Mouse (Mus musculus): ENCODE data around the gene Unc5b. TPM values are rescaled to one million over a fixed set of nuclear protein-coding genes. Genes with fewer than 3 reads are reported as not detected.
A peak's percentile ranks its signal among the peaks of the same experiment; 100 is the strongest.
"Not testable (repeated sequence)": the region's sequence is repeated elsewhere in the genome, so short reads cannot be mapped to it uniquely, and the experiment has no call there.

Unc5b gene
- total RNA-seq, 2 experiments from 2014 or later = 0.07 TPM; not detected in 1

DNA sequence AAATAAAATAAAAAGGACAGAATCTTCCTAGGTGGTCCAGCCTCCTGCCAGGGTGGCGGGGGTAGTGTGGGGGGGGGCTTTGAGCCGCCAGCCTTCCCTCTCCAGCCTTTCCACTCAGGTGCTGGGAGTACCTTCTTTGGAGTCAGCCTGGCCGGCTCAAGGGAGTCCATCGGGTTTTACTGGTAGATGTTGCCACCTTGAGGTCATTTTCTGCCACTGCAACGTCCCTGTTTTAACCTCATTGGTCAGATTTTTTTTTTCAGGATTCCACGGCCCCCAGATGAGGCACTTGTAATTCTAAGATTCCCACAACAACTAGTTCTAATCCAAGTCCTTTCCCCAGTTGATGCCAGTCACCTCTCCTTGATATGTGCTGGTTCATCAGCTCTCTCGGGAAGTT, 74.4 kb downstream of the Unc5b start:
- peak; percentile 36; the same call in 1 of the 2 replicates for ATAC-seq (ENCODE audit: poor library complexity, severe bottlenecking)

DNA sequence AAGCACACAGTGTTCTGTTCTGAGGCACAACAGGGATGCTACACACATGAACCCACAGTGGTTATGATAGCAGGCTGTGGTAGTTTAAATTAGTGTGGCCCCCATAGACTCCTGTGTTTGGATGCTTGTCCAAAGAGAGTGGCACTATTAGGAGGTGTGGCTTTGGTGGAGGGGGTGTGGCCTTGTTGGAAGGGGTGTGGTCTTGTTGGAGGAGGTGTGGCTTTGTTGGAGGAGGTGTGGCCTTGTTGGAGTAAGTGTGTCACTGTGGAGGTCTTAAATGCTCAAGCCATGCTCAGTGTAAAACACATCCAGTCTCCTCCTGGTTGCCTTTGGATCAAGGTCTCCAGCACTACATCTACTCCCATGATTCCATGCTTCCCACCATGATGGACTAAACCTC, 75.2 kb downstream of the Unc5b start:
- no peak for ATAC-seq (ENCODE audit: poor library complexity, severe bottlenecking)

DNA sequence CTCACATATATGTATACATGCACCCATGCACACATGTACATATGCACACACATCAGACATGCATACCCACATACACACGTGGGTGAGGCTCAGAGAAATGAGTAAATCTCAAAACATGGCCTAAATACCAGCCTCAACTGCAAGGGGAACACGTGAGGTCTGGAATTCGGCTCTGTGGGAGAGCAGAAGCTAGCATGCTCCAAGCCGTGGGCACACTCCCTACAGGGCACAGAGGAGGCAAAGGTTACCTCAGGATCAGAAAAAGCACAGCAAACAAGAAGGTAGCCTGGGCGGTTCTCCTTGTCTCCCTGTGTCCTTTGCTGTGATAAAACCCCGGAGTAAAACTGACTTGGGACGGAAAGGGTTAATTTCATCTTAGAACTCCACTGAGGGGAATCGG, 77.4 kb downstream of the Unc5b start:
- ATAC-seq (ENCODE audit: poor library complexity, severe bottlenecking) = no peak

DNA sequence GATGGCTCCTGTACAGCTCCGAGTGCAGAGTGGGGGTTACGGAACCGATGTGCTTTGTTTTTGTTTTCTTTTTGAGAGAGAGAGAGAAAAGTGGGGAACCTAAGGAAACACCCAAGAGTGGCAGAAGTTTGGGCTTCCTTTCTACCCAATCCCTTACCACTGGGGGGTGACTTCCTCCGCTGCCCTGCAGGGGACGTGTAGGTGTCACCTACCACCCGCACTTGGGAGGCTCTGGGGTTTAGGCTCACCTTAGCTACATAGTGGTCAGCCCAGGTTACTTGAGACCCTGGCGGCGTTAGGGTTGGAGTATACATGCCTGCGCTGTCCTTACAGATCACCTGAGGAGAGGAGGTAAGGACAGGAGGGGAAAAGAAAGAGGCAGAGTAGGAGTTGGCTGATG, 78.1 kb downstream of the Unc5b start:
- no peak for ATAC-seq (ENCODE audit: poor library complexity, severe bottlenecking)

DNA sequence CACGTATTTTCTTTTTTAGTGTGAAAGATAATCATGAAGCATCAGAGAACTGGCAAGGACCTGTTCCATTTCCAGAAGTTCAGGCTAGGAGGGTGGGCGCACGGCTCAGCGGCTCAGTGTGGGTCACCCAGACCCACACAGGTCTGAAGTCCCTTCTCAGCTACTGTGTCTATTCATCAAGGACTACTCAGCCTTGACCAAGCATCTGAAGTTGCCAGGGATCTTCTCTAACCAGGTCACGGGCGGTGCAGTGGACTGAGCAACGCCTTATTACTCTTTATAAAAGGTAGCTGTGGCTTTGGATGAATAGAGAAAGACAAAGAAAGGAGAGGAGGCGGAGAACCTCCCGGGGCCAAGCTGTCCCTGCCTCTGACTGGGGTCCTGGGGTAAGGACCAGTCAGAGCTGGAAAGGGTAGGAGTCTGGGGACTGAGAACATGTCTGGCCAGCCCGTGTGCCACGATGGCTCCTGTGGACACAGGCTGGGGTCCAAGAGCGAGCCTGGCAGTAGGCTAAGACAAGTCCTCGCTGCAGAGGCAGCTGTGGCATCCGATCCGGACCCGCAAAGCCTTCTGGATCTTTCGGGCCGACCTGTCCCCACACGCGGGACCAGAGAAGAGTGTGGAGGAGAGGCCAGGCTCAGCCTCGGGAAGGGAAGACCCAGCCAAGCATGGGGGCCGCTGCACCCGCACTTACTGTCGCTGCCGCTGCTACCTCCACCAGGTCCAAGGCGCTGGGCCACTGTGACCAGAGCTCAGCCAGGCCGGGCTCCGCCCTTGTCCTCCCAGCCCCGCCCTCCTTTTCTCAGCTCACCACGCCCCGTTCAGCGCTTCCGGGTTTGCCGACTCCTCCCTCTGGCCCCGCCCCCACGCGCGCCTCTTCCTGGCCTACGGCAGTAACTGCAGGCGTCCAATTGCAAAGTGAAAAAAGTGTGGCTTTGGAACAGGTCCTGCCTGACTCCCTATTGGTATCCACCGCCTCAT, 79.1 kb downstream of the Unc5b start, which contains the start of gene Slc29a3:
Gene Slc29a3 (minus strand): TSS at position 755 of the 981 bp plus-strand sequence.
- ATAC-seq (ENCODE audit: poor library complexity, severe bottlenecking) = peak; percentile 96

DNA sequence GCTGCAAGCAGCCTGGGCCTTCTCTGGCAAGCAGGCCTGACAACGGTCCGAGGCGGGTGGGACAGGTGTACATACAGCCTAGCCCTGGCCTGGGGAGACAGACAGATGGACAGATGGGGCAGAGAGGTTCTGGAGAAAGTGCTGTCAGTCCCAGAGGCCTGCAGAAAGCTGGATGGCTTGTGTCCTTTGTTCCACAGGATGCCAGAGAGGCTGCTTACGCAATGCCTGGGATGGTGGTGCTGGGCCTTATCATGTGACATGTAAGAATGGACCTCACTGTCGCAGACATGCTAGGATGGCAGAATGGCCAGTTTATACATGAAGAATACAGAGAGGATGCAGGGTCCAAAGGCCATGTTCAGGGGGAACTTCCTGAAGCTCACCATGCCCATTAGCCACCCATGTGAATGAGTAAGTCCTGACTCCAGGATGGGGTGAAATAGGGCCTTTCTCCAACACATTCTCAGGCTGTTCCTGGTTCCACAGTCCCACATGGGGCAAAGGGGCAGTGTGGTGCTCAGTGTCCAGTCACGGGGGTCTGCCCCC, 83.6 kb downstream of the Unc5b start:
- no peak for ATAC-seq (ENCODE audit: poor library complexity, severe bottlenecking)

DNA sequence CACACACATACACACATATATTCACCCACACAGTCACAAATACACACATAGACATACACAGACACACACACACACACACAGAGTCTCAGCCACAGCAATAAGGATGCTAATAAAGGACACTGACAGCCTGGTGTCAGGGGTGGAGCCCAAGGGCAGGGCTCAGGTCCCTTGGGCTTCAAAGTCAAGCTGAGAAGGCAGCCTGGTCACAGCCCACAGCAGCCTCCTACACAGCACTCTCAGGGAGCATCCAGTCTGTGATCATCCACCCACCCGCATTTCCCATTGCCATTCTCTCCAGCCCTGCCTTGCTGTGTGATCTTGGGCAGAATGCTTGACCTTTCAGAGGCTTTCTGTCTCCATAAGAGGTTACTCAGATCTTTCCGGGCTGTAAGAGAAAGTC, 84.9 kb downstream of the Unc5b start:
- ATAC-seq (ENCODE audit: poor library complexity, severe bottlenecking) = no peak

DNA sequence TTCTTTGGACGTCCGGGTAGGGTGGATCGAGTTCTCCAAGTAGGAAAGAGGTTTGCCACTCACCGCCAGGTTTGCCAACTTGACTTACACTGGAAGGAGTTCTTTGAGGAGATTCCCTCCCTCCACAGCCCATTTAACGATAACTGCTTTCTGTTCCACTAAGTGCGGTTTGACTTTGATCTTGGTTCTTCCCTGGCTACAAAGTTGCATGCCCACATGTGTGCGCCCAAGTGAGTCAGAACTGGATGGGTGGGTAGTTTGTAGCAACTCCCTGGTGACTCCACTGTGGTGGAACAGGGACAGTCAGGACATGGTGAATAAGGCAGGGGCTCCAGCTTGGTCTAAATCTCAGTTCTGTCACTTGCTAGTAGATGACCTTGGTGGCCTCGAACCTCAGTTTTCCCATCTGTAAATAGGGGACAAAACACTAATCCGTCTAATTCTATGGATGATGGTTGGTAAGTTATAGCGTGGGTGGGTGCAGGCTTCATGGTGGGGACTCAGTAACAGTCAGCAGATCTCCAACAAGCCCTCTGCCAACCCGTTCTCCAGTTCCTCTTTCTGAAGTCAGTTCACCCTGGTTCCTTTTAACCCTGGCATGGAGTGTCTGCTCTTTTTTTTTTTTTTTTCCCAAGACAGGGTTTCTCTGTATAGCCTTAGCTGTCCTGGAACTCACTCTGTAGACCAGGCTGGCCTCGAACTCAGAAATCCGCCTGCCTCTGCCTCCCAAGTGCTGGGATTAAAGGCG, 86.7 kb downstream of the Unc5b start:
- peak; percentile 77 for ATAC-seq (ENCODE audit: poor library complexity, severe bottlenecking)

DNA sequence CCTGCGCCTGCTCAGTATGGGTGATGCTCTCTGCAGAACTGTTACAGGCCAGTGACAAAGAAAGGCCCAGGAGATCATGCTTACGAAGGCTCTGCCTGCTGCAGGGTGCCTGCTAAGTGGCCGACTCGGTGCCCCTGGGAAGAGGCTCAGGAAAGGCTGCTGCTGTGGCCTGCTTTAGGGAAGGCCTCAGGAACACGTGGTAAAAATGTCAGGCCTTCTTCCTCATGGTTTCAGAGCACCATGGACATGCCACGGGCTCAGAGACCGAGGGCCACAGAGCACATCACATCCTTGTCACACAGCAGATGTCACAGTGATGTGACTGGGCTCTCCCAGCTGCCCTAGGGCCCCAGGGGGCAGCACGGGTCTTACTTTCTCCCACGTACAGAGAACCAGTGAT, 87.7 kb downstream of the Unc5b start:
- no peak for ATAC-seq (ENCODE audit: poor library complexity, severe bottlenecking)

DNA sequence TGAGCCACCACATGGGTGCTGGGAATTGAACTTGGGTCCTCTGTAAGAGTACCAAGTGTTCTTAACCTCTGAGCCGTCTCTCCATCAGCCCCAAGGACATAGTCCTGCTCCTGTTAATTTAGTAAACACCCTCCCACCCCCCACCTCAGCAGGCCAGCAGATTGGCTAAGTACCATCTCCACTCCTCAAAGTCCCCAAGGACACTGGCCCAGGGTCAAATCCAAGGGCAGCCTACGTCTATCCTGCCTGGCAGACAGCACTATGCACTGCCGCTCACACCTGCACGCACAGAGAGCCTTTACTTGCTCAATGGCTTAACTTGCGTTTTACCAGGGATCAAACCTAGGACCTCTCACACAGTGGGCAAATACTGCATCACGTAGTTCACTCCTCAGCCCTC, 88.4 kb downstream of the Unc5b start:
- no peak for ATAC-seq (ENCODE audit: poor library complexity, severe bottlenecking)

- not testable (repeated sequence) for ATAC-seq (ENCODE audit: poor library complexity, severe bottlenecking)
Observed at GRCm38 (mm10) chr10:60742296-60742695, 89.1 kb downstream of the Unc5b start.

DNA sequence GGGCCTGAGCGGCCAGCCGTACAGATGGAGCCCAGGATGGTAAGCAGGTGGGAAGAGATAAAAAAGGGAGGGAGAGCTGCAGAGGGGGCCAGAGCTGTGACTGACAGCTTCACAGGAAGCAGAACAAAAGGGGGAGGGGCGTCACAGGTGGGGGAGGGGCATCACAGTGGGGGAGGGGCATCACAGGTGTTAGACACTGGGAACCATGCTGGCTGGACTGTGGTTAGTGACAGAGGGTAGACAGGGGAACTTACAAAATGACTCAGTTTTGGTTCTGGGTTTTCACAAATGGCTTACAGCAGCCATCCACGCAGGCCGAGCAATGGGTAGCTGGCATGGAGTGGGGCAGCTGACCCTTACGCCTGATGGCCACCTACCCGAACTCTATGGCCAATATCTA, 89.9 kb downstream of the Unc5b start:
- ATAC-seq (ENCODE audit: poor library complexity, severe bottlenecking) = no peak

- ATAC-seq (ENCODE audit: poor library complexity, severe bottlenecking) = peak; percentile 47
Observed at GRCm38 (mm10) chr10:60739619-60740363, 91.6 kb downstream of the Unc5b start.

DNA sequence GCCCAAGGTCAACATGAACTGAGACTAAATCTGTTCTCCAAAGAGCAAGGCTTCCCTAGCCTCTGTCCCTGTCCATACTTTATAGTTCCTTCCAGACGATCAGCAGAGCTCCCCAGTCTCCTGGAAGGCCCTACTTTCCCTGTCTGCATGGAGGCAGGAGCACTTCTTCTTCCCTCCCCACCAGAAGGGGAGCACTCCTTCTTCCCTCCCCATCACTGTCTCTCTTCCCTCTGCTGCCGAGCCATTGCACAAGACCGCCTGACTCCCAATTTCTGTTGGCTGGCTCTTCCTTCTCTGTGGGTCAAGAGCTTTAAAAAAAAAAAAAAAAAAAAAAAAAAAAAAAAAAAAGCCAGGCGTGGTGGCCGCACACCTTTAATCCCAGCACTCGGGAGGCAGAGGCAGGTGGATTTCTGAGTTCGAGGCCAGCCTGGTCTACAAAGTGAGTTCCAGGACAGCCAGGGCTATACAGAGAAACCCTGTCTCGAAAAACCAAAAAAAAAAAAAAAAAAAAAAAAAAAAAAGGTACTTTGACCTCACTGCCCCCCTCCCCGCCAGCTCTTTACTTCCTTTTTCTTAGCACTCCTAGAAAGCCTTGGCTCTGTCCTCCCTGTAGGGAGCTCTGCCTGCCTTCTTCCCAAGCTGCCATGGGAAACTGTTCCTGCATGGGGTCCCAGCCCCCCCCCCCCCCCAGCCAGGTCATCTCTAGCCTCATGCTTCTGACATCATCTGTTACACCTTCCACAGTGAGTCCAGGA, 93.3 kb downstream of the Unc5b start:
- ATAC-seq (ENCODE audit: poor library complexity, severe bottlenecking) = peak; percentile 68

DNA sequence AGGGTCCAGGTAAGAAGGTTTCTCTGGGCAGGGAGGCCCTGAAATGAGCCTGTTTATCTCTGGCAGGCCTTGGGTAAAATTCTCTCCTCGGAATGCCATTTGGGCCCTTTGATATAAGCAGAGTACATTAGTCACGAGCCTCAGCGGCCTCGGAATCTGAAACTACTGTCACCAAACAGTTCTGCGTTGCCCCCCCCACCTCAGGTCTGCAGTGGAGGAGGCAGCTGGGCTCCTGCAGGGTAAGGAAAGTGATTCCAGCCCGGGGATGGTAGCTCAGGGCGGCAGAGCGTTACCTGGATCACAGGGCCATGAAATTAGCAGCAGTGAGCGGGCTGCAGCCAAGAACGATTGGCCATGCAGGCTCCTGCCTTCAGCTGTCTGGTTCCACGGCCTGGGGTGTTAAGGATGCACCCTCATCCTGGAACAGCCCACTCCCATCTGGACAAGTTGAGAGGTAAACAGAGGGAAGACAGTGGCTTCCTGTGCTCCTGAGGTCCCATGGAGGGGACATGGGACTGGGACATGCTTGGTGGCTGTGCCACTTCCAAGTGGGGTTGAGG, 94.1 kb downstream of the Unc5b start:
- no peak for ATAC-seq (ENCODE audit: poor library complexity, severe bottlenecking)

- no peak for ATAC-seq (ENCODE audit: poor library complexity, severe bottlenecking)
Observed at GRCm38 (mm10) chr10:60735737-60736136, 95.6 kb downstream of the Unc5b start.

DNA sequence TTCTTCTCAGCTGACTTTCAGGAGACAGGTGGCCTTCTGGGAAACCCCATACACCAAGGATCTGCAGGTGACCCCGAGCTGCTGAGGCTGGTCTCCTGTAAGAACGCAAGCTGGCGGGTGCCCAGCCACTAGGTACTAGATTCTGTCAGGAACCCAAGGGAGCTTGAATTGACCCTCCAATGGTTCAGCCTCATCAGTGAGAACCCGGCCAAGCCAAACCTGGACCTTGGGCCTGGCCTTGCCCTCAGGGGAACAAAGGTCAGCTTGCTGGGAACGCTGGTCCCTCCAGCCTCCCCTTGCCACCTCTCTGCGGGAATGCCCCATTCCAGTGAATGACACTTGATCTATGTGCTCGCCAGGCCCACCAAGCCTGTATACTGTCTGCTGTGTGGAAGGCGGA, 97.9 kb downstream of the Unc5b start:
- no peak for ATAC-seq (ENCODE audit: poor library complexity, severe bottlenecking)

DNA sequence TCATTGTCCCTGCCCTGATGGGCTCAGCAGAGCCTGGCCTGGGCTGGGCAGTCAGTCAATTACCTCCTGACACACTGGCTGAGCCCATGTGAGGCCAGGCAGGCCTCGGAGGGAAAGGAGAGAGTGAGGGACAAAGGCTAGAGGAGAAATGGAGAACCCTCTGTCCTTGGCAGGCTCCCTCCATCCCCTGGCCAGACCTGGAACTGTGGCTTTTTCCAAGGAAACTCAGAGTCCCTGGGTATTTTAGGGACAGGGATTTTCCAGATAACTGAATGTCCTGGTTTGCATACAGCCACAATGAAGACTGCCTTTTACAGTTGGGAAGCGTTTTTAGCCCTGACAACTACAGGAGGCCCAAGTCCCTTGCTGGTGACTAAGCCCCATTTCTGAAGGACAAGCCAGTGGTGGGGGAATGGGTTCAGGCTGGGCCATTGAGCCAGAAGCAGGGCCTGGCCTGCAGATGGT, 99.0 kb downstream of the Unc5b start:
- no peak for ATAC-seq (ENCODE audit: poor library complexity, severe bottlenecking)

- no peak for ATAC-seq (ENCODE audit: poor library complexity, severe bottlenecking)
Observed at GRCm38 (mm10) chr10:60731742-60732141, 99.6 kb downstream of the Unc5b start.

DNA sequence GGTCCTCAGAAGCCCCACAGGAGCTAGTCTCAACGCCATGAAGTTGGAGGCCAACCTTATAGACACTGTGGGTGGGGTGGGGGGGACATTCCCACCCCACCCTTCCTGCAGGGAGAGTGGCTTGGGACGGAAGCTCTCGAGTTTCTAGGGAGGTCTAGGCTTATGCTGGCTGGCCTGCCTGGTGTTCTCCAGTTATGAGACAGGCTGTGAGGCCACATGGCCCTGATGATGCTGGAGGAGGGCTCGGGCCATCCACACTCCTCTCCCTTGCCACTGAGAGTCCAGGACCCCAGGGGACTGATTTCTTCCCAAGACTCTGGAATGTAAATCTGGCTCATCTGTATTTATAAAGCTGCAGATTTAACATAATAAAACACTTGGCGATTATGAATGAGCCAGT, 104.1 kb downstream of the Unc5b start:
- ATAC-seq (ENCODE audit: poor library complexity, severe bottlenecking) = no peak

Measured in megakaryocyte, adult 5-6 weeks (primary cell).